ENCODE assay signal across 24 mouse cellular contexts in the genomic region with DNA sequence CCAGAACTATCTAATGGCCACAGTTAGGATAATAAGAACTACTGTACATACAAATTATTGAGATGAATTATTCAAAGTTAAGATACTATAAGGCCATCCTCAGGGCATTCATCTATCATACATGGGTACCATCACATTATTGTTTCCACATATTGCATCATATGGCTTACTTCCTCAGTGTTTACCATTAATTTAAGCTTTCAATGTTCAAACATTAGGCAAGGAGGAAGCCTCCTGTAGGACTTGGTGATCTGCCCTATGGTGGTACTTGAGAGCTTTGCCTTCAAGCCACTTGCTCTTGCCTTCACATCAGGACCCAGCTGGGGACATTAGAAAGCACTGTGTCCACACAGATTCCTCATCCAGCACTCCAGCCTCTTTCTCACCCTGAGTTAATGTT. TPM values are rescaled to one million over a fixed set of nuclear protein-coding genes. Genes with fewer than 3 reads are reported as not detected.
DNase-seq lines count a peak whose midpoint lies in the region; ATAC-seq and TF ChIP-seq lines count a peak whose summit lies in the region.
"Had no signal": no experiment of that assay in that cellular context is flagged by ENCODE, and none has a peak within 500 bp of the region (broad histone marks: within the 10 kb centered on the region; RNA-seq: fewer than 3 reads in every experiment).

No protein-coding gene starts in this region.

- peak; percentile 18 for DNase-seq in heart, adult 11 months
- DNase-seq in heart, adult 18-20 months, result no peak
- no peak for DNase-seq in lung, adult 2 months
- no peak for DNase-seq in forebrain, embryonic 10.5 days (ENCODE audit: extremely low spot score, low spot score)
- DNase-seq: adrenal gland, adult 2 months; adrenal gland, postnatal 10 days; adrenal gland, postnatal 25 days; B cell, adult 2 months; cerebellum, adult 11 months; cerebellum, adult 18-20 months; cerebellum, adult 8-10 months; cerebellum, adult 9-11 months; cerebellum, postnatal 14 days; cerebellum, postnatal 36 days; embryo, embryonic 11 days had no signal

- peak; percentile 52 for ATAC-seq in megakaryocyte, adult 5-6 weeks (ENCODE audit: poor library complexity, severe bottlenecking)
- ATAC-seq in monocyte, adult 5-6 weeks (replicated peaks; ENCODE audit: insufficient number of reproducible peaks, low FRiP score, low TSS enrichment, poor library complexity, severe bottlenecking), result peak; percentile 68; the same call in 1 of the 2 replicates
- ATAC-seq: CD4-positive, CD25-positive, alpha-beta regulatory T cell, adult 4 months; forebrain, embryonic 14.5 days; forebrain, embryonic 16.5 days had no signal

- H3K27me3 ChIP-seq in forebrain, embryonic 10.5 days (ENCODE audit: poor library complexity, severe bottlenecking), result no peaks in the 10 kb centered on the region
- H3K27me3 ChIP-seq: embryonic facial prominence, embryonic 12.5 days; forebrain, embryonic 12.5 days had no signal

- H3K27ac ChIP-seq in forebrain, embryonic 10.5 days, result no peak overlapping the region
- H3K27ac ChIP-seq: embryonic facial prominence, embryonic 10.5 days; embryonic facial prominence, embryonic 12.5 days; forebrain, embryonic 12.5 days had no signal

- H3K4me3 ChIP-seq in lung, adult 2 months (replicated peaks; ENCODE audit: extremely low read depth, low read depth, low read length), result no peak overlapping the region
- no peak overlapping the region for H3K4me3 ChIP-seq in forebrain, embryonic 10.5 days
- H3K4me3 ChIP-seq: embryonic facial prominence, embryonic 10.5 days; embryonic facial prominence, embryonic 12.5 days; forebrain, embryonic 12.5 days had no signal

- no peak for TF ChIP-seq POLR2A in lung, adult 2 months (IDR thresholded peaks at IDR 0.05; ENCODE audit: borderline replicate concordance, extremely low read depth, low read depth, low read length)

- H3K4me1 ChIP-seq in lung, adult 2 months (ENCODE audit: control insufficient read depth, insufficient read depth, low read length), result no peaks in the 10 kb centered on the region
- no peaks in the 10 kb centered on the region for H3K4me1 ChIP-seq in forebrain, embryonic 10.5 days
- H3K4me1 ChIP-seq: forebrain, embryonic 12.5 days had no signal

- H3K36me3 ChIP-seq in forebrain, embryonic 10.5 days (replicated peaks), result no peaks in the 10 kb centered on the region
- H3K36me3 ChIP-seq: embryonic facial prominence, embryonic 10.5 days; embryonic facial prominence, embryonic 12.5 days; forebrain, embryonic 12.5 days had no signal

- TF ChIP-seq CTCF in lung, adult 2 months (IDR thresholded peaks at IDR 0.05; ENCODE audit: insufficient read depth, low read length), result no peak

- H3K9me3 ChIP-seq in forebrain, embryonic 10.5 days, result no peaks in the 10 kb centered on the region
- H3K9me3 ChIP-seq: embryonic facial prominence, embryonic 10.5 days; embryonic facial prominence, embryonic 12.5 days; forebrain, embryonic 12.5 days had no signal

RNA-seq across cellular contexts. Expression of a gene that starts 11.3 kb away (rescaled TPM):
- total RNA-seq in heart, adult 18-20 months (2021), result 10 to 100 TPM; 18.0 to 19.6 TPM
- 77.1 and 97.8 TPM in 2 replicates for total RNA-seq in megakaryocyte, adult 5-6 weeks (2015)
- total RNA-seq in megakaryocyte, adult 5-6 weeks (2017), result 58.1 and 65.5 TPM in 2 replicates
- 37.6 to 46.2 TPM (median 42.1 TPM) in 3 replicates for total RNA-seq in monocyte, adult 5-6 weeks (2017)
- polyA plus RNA-seq in lung, adult 2 months (2012; rRNA removed), result 14.8 and 23.7 TPM in 2 replicates
- polyA plus RNA-seq in forebrain, embryonic 10.5 days (2016; fragmentation: Nextera tagmentation; extraction: Ambion mirVana), result 16.9 and 18.7 TPM in 2 replicates
- total RNA-seq: MEL had no signal
